Mouse (Mus musculus) bone marrow, adult 2 months (tissue): ENCODE measurements around the gene Eef2k.

Experiments
- CTCF ChIP-seq: fragments of 200-500 bp; IDR thresholded peaks from 2 replicates; pipeline ENCODE4 v1.5.1; 2011; ENCODE audit warnings: low read length, control low read depth; ENCODE audit not compliant: control insufficient read depth, insufficient read depth
- POLR2A ChIP-seq: fragments of 200-500 bp; IDR thresholded peaks from 2 replicates; pipeline ENCODE4 v1.6.1; 2011; ENCODE audit warnings: low read depth, mild to moderate bottlenecking, control low read depth, low read length, borderline replicate concordance; ENCODE audit not compliant: control insufficient read depth

GRCm38 (mm10) chr7:120811834-120812415 is 30.7 kb upstream of the Eef2k start, which contains the start of gene Gm5737:
- TF ChIP-seq CTCF, result no peak
- no peak for TF ChIP-seq POLR2A
